Mouse (Mus musculus): ENCODE measurements around the gene Foxl2.

DNA sequence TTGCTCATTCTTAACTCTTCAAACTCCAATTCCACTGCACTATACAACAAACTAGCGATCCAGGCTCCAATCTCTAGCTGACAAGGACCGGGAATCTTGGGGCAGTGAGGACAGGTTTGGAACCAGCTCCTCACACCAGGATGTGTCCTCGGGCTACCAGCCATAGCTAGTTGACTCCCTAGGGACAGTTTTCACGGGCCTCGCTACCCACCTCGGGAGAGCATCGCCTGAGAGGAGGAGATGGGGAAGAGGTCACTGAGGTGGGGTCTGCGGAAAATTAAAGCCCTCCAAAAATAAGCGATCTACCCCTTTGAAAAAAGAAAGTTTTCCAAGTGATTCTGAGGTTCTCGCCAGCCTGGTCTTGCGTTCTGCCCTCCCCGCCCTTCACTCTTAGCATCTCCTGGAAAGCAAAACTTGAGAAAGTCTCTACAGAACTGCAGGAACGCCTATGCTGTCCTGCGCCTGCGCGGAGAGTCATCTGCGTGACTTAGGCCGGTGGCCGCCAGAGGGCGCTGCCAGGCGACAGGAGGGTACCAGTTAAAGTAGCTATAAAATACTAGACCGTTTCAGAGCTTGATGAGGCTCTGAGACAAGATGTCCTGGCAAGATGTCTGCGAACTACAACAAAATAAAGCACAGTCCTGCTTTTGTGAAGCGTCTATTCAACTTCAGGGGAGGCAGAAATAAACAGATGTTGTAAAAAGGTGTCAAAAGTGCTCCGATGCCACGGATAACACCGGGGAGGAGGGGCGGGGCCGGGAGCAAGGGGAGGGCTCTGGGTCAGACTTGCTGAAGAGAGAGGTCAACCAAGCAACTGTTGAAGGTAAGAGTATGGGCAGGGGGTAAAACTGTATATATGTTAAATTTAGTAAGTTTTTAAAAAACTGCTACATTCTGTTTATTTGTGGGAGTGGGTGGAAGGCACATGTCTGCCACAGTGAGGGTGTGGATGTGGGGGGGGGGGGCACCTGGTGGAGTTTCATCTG lies 24.6 kb downstream of the Foxl2 start:
- TF ChIP-seq POLR2A (IDR thresholded peaks at IDR 0.05; ENCODE audit: low read depth, low read length) (no peak), CTCF (IDR thresholded peaks at IDR 0.05; ENCODE audit: extremely low read depth, insufficient read length, insufficient replicate concordance, low read depth, low read length) (peak; percentile 97)
